Mouse (Mus musculus) lung, embryonic 16.5 days (tissue): Measurements from ENCODE around the gene Usp19. TPM values are rescaled to one million over a fixed set of nuclear protein-coding genes. Genes with fewer than 3 reads are reported as not detected.
A peak's percentile ranks its signal among the peaks of the same experiment; 100 is the strongest.

Experiments
- ATAC-seq: fragments of 200-750 bp; cut with Nextera tagmentation; 2 replicates; pipeline ENCODE4 v1.8.0; 2017; ENCODE audit warnings: low read depth, mild to moderate bottlenecking, moderate library complexity
- H3K27ac ChIP-seq: fragments of 300-500 bp; sonication (generic); 2 replicates; pipeline ENCODE4 v1.5.1; 2014; ENCODE audit warnings: mild to moderate bottlenecking, control low read depth, low read length
- H3K27me3 ChIP-seq: fragments of 300-500 bp; sonication (generic); 2 replicates; pipeline ENCODE4 v1.6.1; 2014; ENCODE audit warnings: low read depth, low read length, mixed read lengths; ENCODE audit not compliant: control insufficient read depth, insufficient read depth
- H3K36me3 ChIP-seq: fragments of 300-500 bp; sonication (generic); 2 replicates; pipeline ENCODE4 v1.6.1; 2014; ENCODE audit warnings: low read length; ENCODE audit not compliant: control insufficient read depth, insufficient read depth
- H3K4me1 ChIP-seq: fragments of 300-500 bp; sonication (generic); replicated peaks from 2 replicates; pipeline ENCODE4 v1.6.1; 2014; ENCODE audit warnings: low read length, mixed read lengths; ENCODE audit not compliant: control insufficient read depth, insufficient read depth
- H3K4me2 ChIP-seq: fragments of 300-500 bp; sonication (generic); 2 replicates; pipeline ENCODE4 v1.6.1; 2014; ENCODE audit warnings: low read depth, low read length, control low read depth
- H3K4me3 ChIP-seq: fragments of 300-500 bp; sonication (generic); 2 replicates; pipeline ENCODE4 v1.5.1; 2014; ENCODE audit warnings: mild to moderate bottlenecking, low read length, control low read depth
- H3K9ac ChIP-seq: fragments of 300-500 bp; sonication (generic); 2 replicates; pipeline ENCODE4 v1.6.1; 2014; ENCODE audit warnings: low read length, control low read depth
- H3K9me3 ChIP-seq: fragments of 300-500 bp; sonication (generic); 2 replicates; pipeline ENCODE4 v1.6.1; 2016; ENCODE audit warnings: low read length; ENCODE audit not compliant: control insufficient read depth
- WGBS: fragments of 180-500 bp; shearing (Covaris S2); extraction: QIAGEN DNeasy Blood & Tissue Kit; methylation state at CpG from one replicate; pipeline ENCODE4 v1.1.7; 2014; 5-methylcytosine and 5-hydroxymethylcytosine counted together
- polyA plus RNA-seq: library from polyadenylated mRNA; unstranded; fragments of >200 nt; fragmentation: Nextera tagmentation; extraction: Ambion mirVana; gene quantifications from 2 replicates; pipeline ENCODE4 v1.2.1, GENCODE M21; 2015

Gene Usp19
- polyA plus RNA-seq, 1 experiment from 2014 or later: 59.1 TPM

DNA sequence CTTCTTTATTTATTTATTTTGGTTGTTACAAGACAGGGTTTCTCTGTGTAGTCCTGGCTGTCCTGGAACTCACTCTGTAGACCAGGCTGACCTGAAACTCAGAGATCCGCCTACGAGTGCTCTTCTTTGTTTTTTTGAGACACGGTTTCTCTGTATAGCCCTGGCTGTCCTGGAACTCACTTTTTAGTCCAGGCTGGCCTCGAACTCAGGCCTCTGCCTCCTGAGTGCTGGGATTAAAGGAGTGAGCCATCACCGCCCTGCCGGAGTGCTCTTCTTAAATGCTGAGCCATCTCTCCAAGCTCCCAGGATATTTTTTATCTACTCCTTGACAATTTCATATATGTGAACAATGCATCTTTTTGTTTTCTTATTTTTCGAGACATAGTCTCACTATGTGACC lies 16.5 kb downstream of the Usp19 start:
- Histone ChIP-seq H3K9me3 (no peaks in the 10 kb centered on the region), H3K27me3 (no peaks in the 10 kb centered on the region), H3K9ac (no peak overlapping the region), H3K36me3 (peaks cover 19% of the 10 kb centered on the region), H3K4me3 (peak overlapping the region; percentile 87), H3K27ac (peak overlapping the region; percentile 87; the same call in 1 of the 2 replicates), H3K4me2 (peak overlapping the region; percentile 90), H3K4me1 (peaks cover 12% of the 10 kb centered on the region)
- ATAC-seq: no peak
- WGBS: 82% methylated on average over 7 of the region's 7 CpGs

DNA sequence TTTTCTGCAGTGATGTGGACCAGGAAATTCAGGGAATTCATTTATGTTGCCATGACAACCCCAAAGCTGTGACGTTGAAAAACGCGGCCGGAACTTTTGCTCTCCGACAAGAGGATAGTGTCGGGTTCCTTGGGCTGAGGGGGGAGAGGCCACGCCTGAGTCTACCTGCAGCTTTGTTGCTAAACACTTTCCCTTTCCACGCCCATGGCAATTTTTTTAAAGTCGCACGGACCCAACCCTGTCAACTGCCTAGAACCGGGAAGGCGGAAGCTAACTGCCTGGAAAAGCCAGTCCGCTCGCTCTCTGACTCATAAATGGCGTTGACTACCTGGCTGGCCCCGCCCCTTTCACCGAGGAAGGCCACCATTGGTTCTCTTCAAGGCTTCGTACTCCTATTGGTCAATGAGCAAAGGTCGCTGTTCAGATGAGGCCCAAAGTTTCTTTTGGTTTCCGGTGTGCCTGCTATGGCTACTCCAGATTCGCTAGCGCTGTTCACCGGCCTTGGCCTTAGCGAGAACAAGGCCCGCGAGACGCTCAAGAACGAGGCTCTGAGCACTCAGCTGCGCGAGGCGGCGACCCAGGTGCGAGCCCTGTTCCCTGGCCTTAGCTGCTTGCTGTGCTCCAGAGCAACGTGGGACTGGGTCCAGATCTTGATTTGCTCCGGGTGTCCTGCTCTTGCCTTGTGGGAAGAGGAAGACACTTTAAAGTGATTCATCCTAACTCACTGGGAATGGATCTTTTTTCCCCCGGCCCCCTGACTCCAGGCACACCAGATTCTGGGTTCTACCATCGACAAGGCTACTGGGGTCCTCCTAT lies 17.4 kb downstream of the Usp19 start, which contains the start of gene Qars:
Qars (plus strand) TSS at position 88 of the 816 bp plus-strand sequence.
- Histone ChIP-seq H3K4me1 (peaks cover 12% of the 10 kb centered on the region), H3K9ac (peak within 1 kb of the TSS; percentile 88), H3K27me3 (no peaks in the 10 kb centered on the region), H3K4me3 (peak within 1 kb of the TSS; percentile 87), H3K27ac (peak within 1 kb of the TSS; percentile 87), H3K9me3 (no peaks in the 10 kb centered on the region), H3K4me2 (peak within 1 kb of the TSS; percentile 90), H3K36me3 (peaks cover 21% of the 10 kb centered on the region)
- WGBS: under 1% methylated on average over 37 of the region's 37 CpGs
- ATAC-seq: peak; percentile 99

DNA sequence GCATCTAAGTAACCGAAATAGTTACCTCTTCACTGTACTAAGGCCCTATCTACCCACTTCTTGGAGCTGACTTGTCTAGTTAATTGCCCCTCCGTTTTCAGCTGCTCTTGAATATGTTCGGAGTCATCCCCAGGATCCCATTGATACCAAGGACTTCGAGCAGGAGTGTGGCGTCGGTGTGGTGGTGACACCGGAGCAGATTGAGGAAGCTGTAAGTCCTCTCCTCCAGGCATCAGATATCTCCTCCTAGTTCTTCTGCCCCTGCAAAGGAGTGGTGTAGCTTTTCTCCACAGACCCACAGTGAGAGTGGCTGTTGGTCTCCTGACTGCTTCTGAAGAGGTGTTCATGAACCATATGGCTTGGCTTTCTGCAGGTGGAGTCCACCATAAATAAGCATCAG lies 18.4 kb downstream of the Usp19 start:
- Histone ChIP-seq H3K9ac (peak overlapping the region; percentile 88), H3K4me1 (peaks cover 12% of the 10 kb centered on the region), H3K4me3 (peak overlapping the region; percentile 87), H3K9me3 (no peaks in the 10 kb centered on the region), H3K36me3 (peaks cover 21% of the 10 kb centered on the region), H3K27ac (no peak overlapping the region), H3K4me2 (peak overlapping the region; percentile 90), H3K27me3 (no peaks in the 10 kb centered on the region)
- WGBS: 84% methylated on average over 7 of the region's 7 CpGs
- ATAC-seq: no peak

DNA sequence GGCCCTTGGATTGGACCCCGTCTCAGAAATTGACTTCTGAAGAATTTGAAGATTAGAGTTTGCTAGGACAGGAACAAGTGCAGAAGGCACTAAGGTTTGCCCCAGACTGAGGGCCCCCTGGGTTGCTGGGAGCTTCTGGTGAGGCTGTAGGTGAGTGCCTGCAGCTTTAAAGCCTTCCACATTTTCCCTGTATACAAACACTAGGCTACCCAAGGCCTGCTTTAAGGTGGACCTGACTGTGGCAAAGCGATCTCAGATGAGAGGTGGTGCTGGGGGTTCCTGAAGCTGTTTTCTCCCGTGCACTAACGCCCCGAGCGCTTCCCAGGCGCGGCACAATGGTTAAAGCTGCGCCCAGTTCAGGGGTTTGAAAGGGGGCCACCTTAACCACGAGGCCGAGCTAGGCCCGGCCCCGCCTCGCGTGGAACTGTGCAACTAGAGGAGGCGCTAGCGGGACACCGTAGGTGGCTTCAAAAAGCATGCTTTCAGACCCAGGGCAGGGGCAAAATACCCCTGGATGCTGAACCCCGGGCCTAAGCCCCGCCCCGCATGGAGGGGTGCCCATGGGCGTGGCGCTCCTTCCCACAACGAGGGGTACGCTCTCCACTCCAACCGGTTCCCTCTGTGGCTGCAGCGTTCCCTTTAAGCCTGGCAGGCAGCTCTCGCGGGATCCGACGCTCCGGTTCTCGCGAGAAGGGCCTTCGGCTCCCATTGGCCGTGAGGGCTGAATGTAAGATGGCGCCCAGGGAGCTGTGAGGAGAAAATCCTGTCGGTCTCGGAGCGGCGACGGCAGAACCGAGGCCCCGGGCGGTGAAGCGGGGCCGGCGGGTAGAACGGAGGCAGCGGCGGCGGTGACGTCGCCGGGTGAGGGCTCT lies 26.2 kb downstream of the Usp19 start, which contains the start of gene Qrich1:
Qrich1 (plus strand) TSS at position 427 of the 872 bp plus-strand sequence.
- Histone ChIP-seq H3K9ac (peak within 1 kb of the TSS; percentile 98), H3K4me3 (peak within 1 kb of the TSS; percentile 100), H3K27me3 (no peaks in the 10 kb centered on the region), H3K9me3 (no peaks in the 10 kb centered on the region), H3K36me3 (peaks cover 29% of the 10 kb centered on the region), H3K27ac (peak within 1 kb of the TSS; percentile 99), H3K4me2 (peak within 1 kb of the TSS; percentile 80), H3K4me1 (peaks cover 12% of the 10 kb centered on the region)
- peak; percentile 96 for ATAC-seq
- under 1% methylated on average over 55 of the region's 55 CpGs for WGBS

DNA sequence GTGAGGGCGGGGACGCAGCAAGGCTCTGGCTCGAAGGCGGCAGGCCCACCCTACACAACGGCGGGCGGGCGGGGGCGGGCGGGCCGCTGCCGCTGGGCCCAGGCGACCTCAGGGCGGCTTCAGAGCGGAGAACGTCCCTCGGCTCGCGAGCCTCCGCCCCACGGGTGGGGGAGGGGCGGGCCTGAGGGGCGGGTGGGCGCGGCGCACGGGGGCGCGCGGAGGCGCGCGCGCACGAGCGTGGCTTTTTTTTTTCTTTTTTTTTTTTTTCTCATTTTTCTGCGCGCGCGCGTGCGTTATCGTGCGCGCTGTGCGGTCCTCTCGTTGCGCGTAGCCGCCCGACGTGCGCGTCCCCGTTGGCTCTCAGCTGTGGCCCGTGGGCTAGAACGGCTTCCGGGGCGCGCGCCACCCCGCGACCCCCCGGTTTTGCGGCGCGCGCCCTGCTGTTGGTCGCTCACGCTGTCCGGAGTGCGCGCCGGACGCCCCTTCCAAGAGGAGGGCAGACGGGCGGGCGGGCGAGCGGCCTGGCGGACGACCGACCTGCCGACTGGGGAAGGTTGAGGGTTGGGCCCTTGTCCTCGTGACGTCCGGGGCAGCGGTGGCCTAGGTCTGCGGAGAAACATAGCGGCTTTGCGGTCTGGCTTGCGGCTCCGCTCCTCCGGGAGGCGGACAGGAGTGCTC lies 27.0 kb downstream of the Usp19 start:
- Histone ChIP-seq H3K4me3 (peak overlapping the region; percentile 100), H3K9me3 (no peaks in the 10 kb centered on the region), H3K4me2 (peak overlapping the region; percentile 61), H3K9ac (peak overlapping the region; percentile 98), H3K27ac (peak overlapping the region; percentile 99), H3K36me3 (peaks cover 24% of the 10 kb centered on the region), H3K4me1 (peaks cover 12% of the 10 kb centered on the region), H3K27me3 (no peaks in the 10 kb centered on the region)
- WGBS: under 1% methylated on average over 54 of the region's 95 CpGs
- peak; percentile 85 for ATAC-seq

DNA sequence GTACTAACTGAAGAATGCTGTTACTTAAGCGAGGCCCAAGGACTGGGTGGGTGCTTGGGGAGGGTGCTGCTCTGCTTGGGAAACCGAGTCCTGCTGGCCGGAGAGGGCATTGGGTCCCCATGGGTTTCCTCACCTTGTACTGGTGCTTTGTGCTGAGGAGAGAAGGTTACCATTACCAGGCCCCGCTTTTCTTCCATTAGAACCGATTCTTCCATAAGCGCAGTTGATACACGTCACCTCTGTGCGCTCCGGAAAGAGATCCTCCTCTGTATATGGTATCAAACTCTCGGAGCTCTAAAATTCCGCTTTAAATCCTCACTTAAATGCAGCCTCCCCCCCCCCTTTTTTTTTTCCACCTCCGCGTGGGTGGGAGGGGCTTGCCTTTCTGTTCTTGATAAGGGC lies 27.5 kb downstream of the Usp19 start:
- Histone ChIP-seq H3K4me1 (peaks cover 12% of the 10 kb centered on the region), H3K9ac (peak overlapping the region; percentile 98), H3K27ac (peak overlapping the region; percentile 99), H3K9me3 (no peaks in the 10 kb centered on the region), H3K36me3 (peaks cover 18% of the 10 kb centered on the region), H3K27me3 (no peaks in the 10 kb centered on the region), H3K4me3 (peak overlapping the region; percentile 100), H3K4me2 (peak overlapping the region; percentile 61)
- ATAC-seq: peak; percentile 7
- WGBS: under 1% methylated on average over 13 of the region's 13 CpGs

DNA sequence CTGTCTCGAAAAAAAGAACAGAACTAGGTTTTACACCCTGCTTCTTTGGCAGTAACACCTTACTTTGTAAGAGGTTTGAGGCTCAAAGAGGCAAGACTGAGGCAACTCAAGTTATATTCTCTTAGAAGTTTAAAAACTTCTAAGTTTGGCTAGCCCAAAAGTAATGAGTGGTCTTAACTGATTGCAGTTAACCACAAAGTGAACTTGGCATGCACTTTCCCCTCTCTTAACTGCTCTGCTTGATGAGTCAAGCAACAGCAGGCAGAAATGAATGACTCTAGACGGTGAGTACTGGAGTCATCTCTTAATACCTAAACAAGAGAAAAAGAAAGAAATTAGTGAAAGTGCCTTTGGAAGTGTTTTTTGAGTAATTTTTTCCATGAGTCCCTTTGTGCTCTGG lies 31.2 kb downstream of the Usp19 start:
- no peaks in the 10 kb centered on the region for H3K27me3 ChIP-seq
- H3K9ac ChIP-seq: no peak overlapping the region
- H3K4me1 ChIP-seq: peaks cover 7% of the 10 kb centered on the region; the same call in 1 of the 2 replicates
- H3K4me3 ChIP-seq: no peak overlapping the region
- ATAC-seq: no peak
- 86% methylated on average over 2 of the region's 2 CpGs for WGBS
- H3K36me3 ChIP-seq: 0 out of 2 replicates have a peak, but pooled peaks cover 4% of the 10 kb centered on the region
- no peak overlapping the region for H3K4me2 ChIP-seq
- H3K27ac ChIP-seq: no peak overlapping the region
- no peaks in the 10 kb centered on the region for H3K9me3 ChIP-seq

DNA sequence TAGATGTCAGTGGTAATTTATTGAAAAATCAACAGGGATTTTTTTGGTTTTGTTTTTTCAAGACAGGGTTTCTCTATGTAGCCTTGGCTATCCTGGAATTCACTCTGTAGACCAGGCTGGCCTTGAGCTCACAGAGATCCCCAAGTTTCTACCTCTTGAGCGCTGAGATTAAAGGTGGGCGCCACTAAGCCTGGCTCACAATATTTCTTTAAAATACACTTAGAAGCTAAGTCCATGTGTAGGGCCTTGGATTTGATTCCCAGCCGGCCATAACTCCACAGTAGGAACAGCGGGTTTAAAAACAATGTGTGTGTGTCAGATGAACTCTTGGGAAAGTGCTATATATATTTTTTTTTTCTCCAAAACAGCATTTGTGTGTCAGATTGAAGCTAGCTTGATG lies 32.9 kb downstream of the Usp19 start:
- no peak overlapping the region for H3K4me2 ChIP-seq
- ATAC-seq: no peak
- no peak overlapping the region for H3K27ac ChIP-seq
- H3K36me3 ChIP-seq: peaks cover 6% of the 10 kb centered on the region; the same call in 1 of the 2 replicates
- 93% methylated on average over 4 of the region's 4 CpGs for whole genome bisulfite sequencing
- H3K27me3 ChIP-seq: no peaks in the 10 kb centered on the region
- H3K4me3 ChIP-seq: no peak overlapping the region
- peaks cover 7% of the 10 kb centered on the region; the same call in 1 of the 2 replicates for H3K4me1 ChIP-seq
- no peak overlapping the region for H3K9ac ChIP-seq
- H3K9me3 ChIP-seq: no peaks in the 10 kb centered on the region
